Mouse (Mus musculus) layer of hippocampus, postnatal 10 days (tissue): Measurements from ENCODE around the gene Dpep1. TPM values are rescaled to one million over a fixed set of nuclear protein-coding genes. Genes with fewer than 3 reads are reported as not detected.
"Not testable (repeated sequence)": the region's sequence is repeated elsewhere in the genome, so short reads cannot be mapped to it uniquely, and the experiment has no call there.

ENCODE experiments used
- DNase-seq, 2 experiments: peaks; one replicate each; pipeline ENCODE4 v3.0.0; 2021; ENCODE audit warnings: low spot score in 2 of 2
- total RNA-seq, 2 experiments: library from RNA; stranded (reverse); gene quantifications; 2 replicates each; pipeline ENCODE4 v1.2.3; 2021

The Dpep1 gene
- total RNA-seq, 2 experiments from 2014 or later: 0.25 to 0.41 TPM

DNA sequence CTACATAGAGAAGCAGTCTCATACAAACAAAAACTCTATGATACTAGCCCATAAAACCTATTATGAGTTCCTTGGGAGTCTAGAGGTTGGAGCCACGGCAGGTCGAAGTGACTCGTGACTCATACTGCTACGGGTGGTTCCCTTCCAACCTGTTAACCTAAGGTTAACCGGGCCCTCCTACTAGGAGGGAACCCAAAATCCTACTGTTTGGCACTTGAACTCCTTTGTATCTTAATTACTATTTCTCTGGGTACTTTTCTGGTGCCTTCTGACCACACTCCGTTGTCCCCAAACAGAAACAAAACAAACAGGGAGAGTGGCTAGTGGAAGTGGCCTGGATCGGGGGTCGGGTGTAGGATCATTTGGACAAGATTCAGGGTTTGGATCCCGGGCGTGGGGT is 25.8 kb downstream of the Dpep1 start:
- DNase-seq: no peak

DNA sequence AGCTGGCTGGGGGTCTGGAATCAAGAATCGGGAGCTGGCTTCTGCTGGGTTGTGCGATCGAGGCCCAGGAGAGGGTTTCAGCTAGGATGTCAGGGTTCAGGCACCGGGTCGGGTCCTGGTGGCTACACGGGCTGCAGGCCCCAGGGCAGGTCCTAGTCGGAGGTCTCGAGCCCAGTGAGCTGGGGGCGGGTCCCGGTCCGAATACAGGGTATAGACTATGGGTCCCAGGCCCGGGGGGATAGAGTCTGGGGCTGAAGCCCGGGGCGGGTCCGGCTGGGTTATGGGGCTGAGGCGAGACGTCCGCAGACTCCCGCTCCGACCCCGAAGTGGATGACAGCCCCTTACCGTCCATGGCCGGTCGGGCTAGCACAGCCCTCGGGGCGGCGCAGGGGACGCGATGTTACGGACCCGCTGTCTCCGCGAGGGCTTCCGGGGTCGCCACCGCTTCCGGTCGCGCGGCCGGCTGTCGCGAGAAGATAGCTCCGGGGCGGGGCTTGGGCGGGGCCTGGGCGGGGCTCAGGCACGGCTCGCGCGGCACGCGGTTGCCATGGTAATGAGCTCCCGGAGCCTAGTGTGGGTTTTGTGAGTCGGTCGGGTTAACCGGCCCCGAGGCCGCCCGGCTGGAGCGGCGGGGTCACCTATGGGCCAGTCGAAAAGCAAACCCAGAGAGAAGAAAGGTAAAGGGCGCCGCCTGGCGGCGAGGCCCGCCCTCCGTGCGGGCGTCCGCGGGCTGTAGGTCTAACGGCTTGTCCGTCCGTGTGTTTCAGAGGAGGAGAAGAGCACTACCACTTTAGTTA is 26.5 kb downstream of the Dpep1 start, which contains the start of the genes Chmp1a and Spata33:
Gene Chmp1a (minus strand): TSS at position 443 of the 797 bp plus-strand sequence.
Gene Spata33 (plus strand): TSS at position 512 of the 797 bp plus-strand sequence.
- DNase-seq: peak; percentile 83 to 87

DNA sequence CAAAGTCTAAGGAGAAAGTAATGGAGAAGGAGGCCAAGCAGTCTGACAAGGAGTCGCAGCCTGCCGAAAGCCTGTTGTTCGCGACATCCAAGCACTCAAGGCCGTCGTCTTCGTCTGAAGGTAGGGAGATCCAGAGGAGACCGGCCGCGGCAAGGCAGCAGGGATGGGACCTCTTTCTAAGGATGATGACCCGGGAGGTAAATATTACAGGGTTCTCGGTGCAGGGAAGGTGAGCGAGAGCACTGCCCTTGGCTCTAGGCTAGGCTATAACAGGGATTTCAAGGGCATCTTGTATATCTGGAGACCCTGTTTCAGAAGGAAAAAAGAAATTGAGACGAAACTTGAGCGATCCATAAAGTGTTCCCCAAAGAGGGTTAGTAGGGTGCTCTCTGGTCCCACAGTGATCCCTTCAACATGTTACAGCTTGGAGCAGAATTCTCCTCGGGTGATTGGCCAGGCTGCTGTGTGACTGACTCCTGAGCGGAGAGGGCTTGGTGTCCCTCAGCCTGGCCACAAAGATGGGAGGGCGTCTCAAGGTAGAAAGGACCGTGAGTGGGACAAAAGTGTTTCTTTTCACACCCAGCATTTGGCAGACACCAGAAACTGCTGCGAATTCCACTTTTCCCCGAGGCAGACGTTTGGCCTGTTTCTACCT is 27.2 kb downstream of the Dpep1 start:
- DNase-seq: no peak

GRCm38 (mm10) chr8:123215430-123215829 is 29.4 kb downstream of the Dpep1 start:
- DNase-seq: no peak

DNA sequence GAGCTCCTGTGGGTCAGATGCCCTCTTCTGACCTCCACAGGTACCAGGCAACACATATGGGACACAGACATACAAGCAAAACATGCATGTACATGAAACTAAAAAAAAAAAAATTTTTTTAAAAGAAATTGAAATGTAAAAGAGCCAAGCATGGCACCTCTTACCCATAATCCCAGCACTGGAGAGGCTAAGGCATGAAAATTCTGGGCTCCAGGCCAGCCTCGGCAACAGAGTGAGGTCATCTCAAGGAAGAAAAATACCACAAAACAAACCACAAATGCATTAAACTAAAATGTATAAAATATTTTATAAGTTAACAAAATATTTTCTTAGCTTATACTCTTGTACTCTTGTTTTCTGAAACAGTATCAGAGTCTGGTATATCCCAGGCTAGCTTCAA is 34.9 kb downstream of the Dpep1 start:
- no peak for DNase-seq

DNA sequence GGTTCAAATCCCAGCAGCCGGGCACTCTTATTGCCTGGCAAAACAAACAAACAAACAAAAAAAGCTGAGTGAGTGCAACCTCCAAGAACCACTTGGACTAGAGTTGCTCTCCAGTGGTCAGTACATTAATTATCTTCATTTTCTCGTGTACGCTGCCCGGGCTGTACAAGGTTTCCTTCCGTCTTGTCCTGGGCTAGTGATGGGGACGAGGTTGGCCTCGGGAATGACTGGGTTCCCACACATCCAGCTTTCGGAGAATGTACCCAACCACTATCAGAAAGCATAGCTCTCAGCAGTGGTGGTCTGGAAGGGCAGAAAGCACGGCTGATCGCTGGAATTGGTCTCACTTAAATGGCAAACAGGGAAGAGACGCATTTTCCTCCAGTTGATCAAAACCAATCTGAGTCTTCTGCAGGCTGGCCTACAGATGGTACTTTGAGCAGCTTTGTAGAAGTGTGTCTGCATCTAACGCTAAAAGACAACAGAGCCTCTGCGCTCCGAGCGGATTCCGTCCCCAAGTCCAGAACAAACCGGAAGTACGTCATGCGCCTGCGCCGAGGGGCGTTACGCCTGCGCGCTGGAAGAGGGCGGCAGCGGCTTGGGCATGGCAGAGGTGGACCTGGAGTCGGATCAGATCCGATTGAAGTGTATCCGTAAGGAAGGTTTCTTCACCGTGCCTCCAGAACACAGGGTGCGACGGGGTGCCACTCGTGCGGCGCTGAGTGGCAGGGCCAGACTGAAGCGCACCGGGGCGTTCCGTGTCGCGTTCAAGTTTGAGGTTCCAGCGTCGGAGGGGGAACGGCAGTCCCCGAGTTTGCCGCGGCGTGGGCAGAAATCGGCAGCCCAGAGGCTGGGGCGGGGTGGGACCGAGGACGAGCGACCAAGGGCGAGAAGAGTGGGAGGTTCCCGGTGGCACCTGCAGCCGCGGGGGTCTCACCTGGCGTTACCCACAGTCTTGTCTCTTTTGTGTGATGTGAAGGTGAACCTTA is 38.5 kb downstream of the Dpep1 start, which contains the start of gene Cdk10:
Gene Cdk10 (plus strand): TSS at position 565 of the 989 bp plus-strand sequence.
- peak; percentile 92 to 93 for DNase-seq

- DNase-seq: no peak
Measured at GRCm38 (mm10) chr8:123228416-123228815, 42.4 kb downstream of the Dpep1 start.

DNA sequence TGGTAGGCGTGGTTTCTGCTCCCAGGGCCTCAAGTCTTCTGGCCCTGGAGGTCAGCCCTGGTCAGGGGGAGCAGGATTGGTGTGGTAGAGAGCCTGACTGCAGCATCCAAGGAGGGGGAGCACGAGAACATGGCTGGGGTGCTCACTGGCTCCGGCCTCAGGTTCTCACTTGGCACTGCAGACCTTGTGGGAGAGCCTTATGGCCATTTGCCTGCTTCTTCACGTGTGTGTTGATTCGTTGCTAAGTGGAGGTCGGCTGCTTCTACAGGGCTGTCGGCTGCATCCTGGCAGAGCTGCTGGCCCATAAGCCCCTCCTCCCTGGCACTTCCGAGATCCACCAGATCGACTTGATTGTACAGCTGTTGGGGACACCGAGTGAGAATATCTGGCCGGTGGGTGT is 44.3 kb downstream of the Dpep1 start:
- DNase-seq: not testable (repeated sequence)

DNA sequence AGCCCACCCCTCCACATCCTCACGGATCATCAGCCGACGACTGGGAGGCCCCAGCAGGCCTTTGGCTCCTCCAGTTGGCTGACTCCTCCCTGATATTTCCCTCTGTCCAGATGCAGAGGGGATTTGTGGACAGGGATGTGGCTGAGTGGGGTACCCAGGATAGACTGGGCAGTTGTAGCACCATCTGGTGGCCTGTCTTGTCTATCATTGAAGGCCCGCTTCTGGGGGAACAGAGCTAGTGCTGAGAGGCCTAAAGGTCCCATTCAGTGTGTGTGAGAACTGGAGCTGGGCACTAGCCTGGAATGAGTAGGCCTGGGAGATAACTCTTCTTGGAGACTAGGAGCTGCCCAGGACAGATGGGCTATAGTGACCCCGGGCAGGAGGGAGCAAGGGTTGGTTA is 45.7 kb downstream of the Dpep1 start:
- peak in 1 of 2 experiments; percentile 40 for DNase-seq

DNA sequence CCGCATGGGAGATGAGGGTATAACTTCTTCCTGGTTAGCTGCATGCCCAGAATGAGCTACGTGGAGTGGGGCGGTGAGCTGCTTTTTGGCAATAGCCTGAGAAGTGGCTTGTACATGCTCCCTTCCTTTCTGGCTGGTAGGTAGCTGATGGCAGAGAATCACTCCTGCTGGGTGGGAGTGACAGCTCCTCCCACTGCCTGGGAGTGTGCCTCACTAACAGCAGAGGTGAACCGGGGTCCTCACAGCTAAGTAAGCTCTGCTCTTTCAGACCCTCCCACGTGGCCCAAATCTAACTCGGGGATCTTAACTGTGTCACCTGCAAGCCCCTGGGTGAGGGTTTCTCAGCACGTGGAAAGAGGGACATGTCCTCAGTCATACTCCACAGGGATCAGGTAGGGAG is 46.5 kb downstream of the Dpep1 start:
- DNase-seq: peak in 1 of 2 experiments; percentile 28

DNA sequence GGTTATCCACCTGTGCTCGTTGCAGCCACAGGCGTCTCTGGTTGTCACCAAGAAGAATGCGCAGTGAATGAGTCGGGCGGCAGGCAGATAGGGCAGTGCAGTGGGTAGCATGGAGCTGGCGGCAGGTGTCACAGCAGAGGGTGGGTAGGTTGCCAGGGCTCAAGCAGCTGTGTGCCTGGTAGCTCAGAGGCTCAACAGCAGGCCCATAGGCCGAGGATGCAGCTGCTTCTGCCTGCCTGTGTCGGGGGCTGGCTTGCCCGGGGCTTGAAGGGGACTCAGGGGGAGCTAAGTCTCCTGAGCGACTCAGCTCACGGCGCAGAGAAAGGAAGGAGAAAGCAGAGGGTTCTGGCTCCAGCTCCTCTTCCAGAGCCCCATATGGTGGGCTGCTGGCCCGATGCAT is 47.3 kb downstream of the Dpep1 start:
- DNase-seq: peak in 1 of 2 experiments; percentile 40

DNA sequence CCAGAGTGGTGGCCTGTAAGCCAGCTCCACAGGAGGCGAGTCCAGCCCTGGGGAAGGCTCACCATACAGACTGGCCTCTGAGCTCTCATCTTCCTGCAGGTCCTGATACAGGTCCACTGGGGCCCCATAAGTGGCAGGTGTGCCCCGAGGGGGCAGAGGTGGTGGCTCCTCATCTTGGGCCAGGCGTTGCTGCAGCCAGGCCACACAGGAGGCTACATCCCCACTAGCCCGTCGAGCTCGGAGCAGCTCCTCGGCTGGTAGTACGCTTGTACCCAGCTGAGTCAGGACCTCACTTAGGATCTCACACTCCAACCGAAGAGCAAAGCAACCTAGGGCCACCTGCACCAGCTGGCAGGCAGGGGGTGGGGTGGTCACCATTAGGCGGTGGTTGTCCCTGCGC is 47.7 kb downstream of the Dpep1 start:
- peak in 1 of 2 experiments; percentile 36 for DNase-seq

DNA sequence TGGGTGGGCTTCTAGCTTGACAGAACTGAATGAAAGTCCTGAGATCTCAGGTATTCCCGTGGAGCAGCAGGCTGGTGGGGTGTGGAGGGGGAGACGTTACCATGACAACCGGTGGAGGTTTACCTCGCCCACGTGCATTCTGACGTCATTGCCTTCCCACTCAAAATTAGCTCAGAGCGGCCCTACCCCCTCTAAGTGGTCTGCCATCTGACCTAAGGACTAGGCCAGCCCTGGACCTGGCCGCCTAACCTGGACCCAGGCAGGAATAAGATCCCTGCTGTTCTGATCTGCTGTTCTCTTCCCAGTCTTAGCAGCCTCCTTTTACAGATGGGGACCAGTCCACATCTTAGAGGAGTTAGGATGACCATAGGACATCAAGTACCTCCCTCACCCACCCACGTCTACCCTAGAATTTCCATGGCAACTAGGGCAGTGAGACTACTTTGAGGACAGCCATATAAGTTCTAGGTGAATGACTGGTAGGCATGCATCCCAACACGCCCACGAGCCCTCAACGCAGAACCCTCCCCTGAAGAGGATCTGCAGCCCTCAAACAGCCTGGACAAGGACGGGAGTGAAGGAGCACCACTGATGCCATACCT is 49.0 kb downstream of the Dpep1 start:
- DNase-seq: peak; percentile 61 to 70

DNA sequence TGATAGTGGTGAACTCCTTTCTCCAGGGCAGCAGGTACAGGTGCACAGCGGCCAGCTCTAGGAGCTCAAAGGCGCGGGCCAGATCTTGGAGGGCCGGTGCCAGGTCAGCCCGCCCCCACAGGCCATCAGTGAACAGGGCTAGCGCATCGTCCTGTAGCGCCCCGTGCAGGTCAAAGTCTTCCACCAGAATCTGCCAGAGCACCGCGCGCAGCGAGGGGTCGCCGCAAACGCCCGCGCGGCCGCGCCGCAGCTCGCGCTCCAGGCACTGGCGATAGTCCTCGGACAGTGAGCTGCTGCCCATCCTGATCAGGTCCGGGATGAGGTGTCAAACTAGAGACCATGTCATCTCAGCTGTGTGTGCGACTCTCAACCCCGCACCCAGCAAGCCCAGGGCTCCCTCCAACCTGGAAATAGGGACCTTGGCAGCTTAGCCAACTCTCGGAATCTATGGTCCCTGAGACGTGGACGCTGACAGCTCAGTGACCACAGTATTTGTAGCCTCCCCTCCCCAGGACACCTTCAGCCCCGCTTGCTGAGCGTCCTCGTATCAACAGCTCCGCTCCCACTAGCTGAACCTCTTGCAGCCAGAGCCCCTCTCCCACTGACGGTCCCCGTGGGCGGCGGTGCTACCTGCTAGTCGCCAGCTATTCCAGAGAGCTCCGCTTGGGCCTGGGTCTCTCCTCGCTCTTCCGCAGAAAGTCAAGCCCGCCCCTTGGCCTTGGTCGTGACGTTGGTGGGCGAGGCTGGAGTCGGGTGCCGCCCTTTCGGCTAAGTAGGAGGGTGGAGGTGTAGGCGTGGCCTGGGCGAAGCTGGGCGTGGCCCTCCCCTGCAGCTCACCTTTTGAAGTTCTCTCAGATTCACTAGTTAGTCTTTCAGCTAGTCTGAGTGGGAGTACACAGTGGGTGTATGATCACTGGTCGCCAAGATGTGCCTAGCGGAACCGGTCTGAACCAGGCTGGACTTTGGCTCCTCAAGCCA is 49.8 kb downstream of the Dpep1 start, which contains the start of gene Spata2l:
Gene Spata2l (minus strand): TSS at position 714 of the 978 bp plus-strand sequence.
- peak; percentile 78 to 83 for DNase-seq

- no peak for DNase-seq
Measured at GRCm38 (mm10) chr8:123239398-123239797, 53.4 kb downstream of the Dpep1 start.

DNA sequence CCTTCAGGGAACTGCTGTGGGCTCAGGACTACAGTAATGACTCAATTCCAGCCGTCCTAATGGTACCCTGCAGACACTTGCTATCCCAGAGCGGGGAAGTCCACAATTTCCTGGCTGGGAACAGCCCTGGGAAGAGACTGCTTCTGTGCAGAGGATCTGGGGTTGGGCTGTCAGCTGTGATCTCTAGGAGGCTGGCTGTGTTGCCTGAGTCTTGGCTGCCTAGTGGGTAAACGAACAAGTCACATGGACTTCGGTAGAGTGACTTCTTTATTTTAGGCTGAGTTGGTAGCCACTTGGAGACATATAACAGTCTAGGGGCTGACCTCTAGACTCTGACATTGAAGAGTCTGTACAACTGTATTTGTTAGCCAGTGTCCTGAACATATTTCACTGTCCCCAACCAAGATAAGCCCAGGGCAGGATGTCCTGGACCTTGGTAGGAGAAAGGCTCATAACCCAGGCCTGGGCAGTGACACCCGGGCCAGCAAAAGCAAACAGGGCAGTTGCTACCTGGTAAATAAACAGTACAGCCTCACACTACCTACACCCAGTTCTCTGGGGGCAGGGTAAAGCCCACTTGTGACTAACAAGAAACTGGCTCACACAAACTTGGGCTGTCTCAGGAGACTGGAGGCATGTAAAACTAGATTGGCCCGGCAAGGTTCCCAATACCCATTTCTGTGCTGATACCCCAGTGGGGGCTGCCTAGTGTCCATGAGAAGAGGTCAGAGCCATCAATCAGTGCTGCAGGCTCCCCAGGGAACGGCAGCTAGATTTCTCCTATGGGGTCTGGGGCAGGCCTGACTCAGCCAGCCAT is 56.3 kb downstream of the Dpep1 start:
- no peak for DNase-seq

GRCm38 (mm10) chr8:123243053-123243452 is 57.0 kb downstream of the Dpep1 start:
- no peak for DNase-seq

- no peak for DNase-seq
Measured at GRCm38 (mm10) chr8:123244382-123244781, 58.3 kb downstream of the Dpep1 start.
